ENCODE assay signal across 15 mouse cellular contexts in the genomic region with DNA sequence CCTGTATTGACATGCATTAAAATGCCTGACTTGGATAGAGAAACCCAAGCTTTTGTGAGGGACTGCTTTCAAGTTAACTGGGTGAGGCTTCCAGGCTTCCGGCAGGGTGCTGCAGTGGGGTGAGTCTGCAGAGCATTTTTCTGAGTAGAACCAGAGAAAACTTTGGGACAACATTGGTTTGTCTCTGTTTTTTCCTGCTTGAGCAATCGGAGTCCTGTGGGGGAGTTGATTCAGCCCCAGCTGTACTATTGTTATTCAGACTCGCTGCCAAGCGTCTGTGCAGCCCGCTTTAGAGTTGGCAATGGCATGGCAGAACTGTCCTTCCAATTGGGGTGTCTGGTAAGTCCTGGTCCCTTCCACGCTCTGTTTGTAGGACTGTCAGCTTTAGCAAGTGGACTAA.
DNase-seq lines count a peak whose midpoint lies in the region; ATAC-seq lines count a peak whose summit lies in the region.
"Had no signal": no experiment of that assay in that cellular context is flagged by ENCODE, and none has a peak within 500 bp of the region (broad histone marks: within the 10 kb centered on the region; RNA-seq: fewer than 3 reads in every experiment).

No protein-coding gene starts in this region.

- H3K27me3 ChIP-seq in kidney, embryonic 16.5 days (ENCODE audit: insufficient read depth, low read length), result no peaks in the 10 kb centered on the region
- H3K27me3 ChIP-seq: forebrain, embryonic 12.5 days; hindbrain, embryonic 13.5 days; stomach, embryonic 15.5 days had no signal

- no peaks in the 10 kb centered on the region for H3K36me3 ChIP-seq in kidney, embryonic 16.5 days (ENCODE audit: insufficient read depth, low read length)
- H3K36me3 ChIP-seq: forebrain, embryonic 12.5 days; hindbrain, embryonic 13.5 days; stomach, embryonic 15.5 days had no signal

- no peaks in the 10 kb centered on the region for H3K9me3 ChIP-seq in kidney, embryonic 16.5 days (ENCODE audit: low read length)
- H3K9me3 ChIP-seq: forebrain, embryonic 12.5 days; hindbrain, embryonic 13.5 days; stomach, embryonic 15.5 days had no signal

- ATAC-seq in kidney, embryonic 16.5 days (ENCODE audit: low FRiP score, low TSS enrichment), result no peak
- no peak for ATAC-seq in inflammation-experienced regulatory T-cells, adult 6 months
- ATAC-seq: CD4-positive, CD25-positive, alpha-beta regulatory T cell, adult 4 months had no signal

- no peak overlapping the region for H3K4me3 ChIP-seq in kidney, embryonic 16.5 days (ENCODE audit: low read length)
- H3K4me3 ChIP-seq: forebrain, embryonic 12.5 days; hindbrain, embryonic 13.5 days; stomach, embryonic 15.5 days had no signal

- intact Hi-C loops in gastrocnemius, postnatal 14 days (cut with DNase I; ENCODE audit: low total_unique reads), result no loop called here
- intact Hi-C loops in heart, postnatal 36 days (cut with DNase I), result no loop called here

- no peak overlapping the region for H3K27ac ChIP-seq in kidney, embryonic 16.5 days (ENCODE audit: low read length)
- H3K27ac ChIP-seq: forebrain, embryonic 12.5 days; hindbrain, embryonic 13.5 days; stomach, embryonic 15.5 days had no signal

- no peak overlapping the region for H3K9ac ChIP-seq in kidney, embryonic 16.5 days (replicated peaks; ENCODE audit: low read length)
- H3K9ac ChIP-seq: forebrain, embryonic 12.5 days; hindbrain, embryonic 13.5 days; stomach, embryonic 15.5 days had no signal

- no peak overlapping the region for H3K4me2 ChIP-seq in kidney, embryonic 16.5 days (replicated peaks; ENCODE audit: low read depth, low read length)
- H3K4me2 ChIP-seq: forebrain, embryonic 12.5 days; hindbrain, embryonic 13.5 days; liver, embryonic 11.5 days; stomach, embryonic 15.5 days had no signal

- peak; percentile 44 for DNase-seq in gastrocnemius, adult 18-20 months (ENCODE audit: low spot score)
- no peak for DNase-seq in gastrocnemius, postnatal 14 days
- DNase-seq in right cerebral cortex, postnatal 10 days (ENCODE audit: low spot score in 2 of 2), result peak; percentile 36 to 38
- no peak for DNase-seq in right cerebral cortex, postnatal 25 days
- DNase-seq in heart, postnatal 36 days, result peak; percentile 24 to 44
- no peak for DNase-seq in kidney, adult 11 months
- DNase-seq: kidney, postnatal 25 days; lung, postnatal 36 days had no signal

- no peaks in the 10 kb centered on the region for H3K4me1 ChIP-seq in kidney, embryonic 16.5 days (ENCODE audit: insufficient read depth, low read length)
- H3K4me1 ChIP-seq: forebrain, embryonic 12.5 days; hindbrain, embryonic 13.5 days; stomach, embryonic 15.5 days had no signal

- 87% methylated on average over 6 of the region's 6 CpGs for WGBS in kidney, embryonic 16.5 days

Comparison
In these comparisons a context has a peak if more than half of its experiments do, and no peak if none do; other contexts are left out.
1. DNase-seq: peak in gastrocnemius, adult 18-20 months (single experiment), right cerebral cortex, postnatal 10 days (2 of 2) and heart, postnatal 36 days (2 of 2); none in gastrocnemius, postnatal 14 days (single experiment), right cerebral cortex, postnatal 25 days (single experiment) and kidney, adult 11 months (single experiment).